Mouse (Mus musculus): ENCODE measurements around the gene Tpcn1.

- TF ChIP-seq CTCF (IDR thresholded peaks at IDR 0.05; ENCODE audit: low read depth, low read length) (no peak), POLR2A (IDR thresholded peaks at IDR 0.05; ENCODE audit: borderline replicate concordance, low read depth, low read length) (no peak)
Measured at GRCm38 (mm10) chr5:120536046-120536445, 52.4 kb downstream of the Tpcn1 start.
